Mouse (Mus musculus) mature B cell (primary cell): ENCODE measurements around the gene Pi4k2b.
"Not testable (repeated sequence)": the region's sequence is repeated elsewhere in the genome, so short reads cannot be mapped to it uniquely, and the experiment has no call there.

Experiments
- in situ Hi-C: fragments of 300-500 bp; cut with MboI; formaldehyde crosslinking; loops from 2 replicates; pipeline ENCODE4 v1.14.3; 2019

Pi4k2b gene

DNA sequence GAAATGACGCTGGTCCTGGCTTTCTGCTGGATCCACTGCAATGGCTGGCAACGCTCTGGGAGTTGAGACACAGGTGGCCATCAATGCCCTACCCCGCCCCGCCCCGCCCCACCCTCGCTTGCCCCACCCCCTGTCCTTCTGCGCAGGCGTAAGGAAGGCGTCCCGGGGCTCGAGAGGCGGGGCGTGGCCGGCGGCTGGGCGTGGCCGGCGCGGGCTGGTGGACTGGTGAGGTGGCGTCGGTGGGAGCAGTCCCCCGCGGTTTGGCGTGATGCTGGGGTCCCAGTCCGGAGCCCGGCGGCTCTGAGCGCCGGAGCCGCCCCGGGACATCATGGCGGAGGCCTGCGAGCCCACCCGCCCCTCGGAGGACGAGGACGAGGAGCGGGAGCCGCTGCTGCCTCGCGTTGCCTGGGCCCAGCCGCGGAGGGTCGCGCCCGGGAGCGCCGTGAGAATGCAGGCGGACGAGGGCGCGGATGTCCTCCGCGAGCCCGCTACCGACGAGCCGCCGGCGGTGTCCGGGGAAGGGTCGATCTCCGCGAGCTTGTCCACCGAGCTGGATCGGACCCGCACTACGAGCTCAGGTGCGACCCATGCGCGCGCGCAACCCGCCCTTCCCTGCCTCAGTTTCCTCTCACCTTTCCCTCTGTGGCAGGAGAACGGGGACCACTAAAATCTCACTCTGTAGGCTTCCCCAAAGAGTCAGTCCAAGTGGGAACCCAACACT lies at the start of gene Pi4k2b:
Gene Pi4k2b (plus strand): TSS at position 184 of the 721 bp plus-strand sequence.
- in situ Hi-C loops = no loop called here

DNA sequence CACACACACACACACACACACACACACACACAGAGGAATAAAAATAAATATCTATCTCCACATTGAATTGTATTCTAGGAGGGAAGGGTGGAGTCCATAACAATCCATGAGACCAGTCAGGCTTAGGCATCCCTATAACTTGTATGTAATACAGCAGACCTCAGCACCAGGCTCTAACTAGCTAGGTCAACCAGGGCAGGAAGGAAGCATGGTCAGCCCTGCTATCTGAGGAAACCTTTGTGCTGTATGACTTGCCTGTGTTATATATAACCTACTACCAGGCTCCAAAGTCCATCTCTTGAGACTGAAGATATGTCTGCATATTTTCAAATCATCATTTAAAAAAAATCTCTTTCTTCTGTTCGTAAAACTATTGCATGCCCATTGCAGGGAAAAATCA lies 44.1 kb upstream of the Pi4k2b start:
- in situ Hi-C loops = no loop called here

DNA sequence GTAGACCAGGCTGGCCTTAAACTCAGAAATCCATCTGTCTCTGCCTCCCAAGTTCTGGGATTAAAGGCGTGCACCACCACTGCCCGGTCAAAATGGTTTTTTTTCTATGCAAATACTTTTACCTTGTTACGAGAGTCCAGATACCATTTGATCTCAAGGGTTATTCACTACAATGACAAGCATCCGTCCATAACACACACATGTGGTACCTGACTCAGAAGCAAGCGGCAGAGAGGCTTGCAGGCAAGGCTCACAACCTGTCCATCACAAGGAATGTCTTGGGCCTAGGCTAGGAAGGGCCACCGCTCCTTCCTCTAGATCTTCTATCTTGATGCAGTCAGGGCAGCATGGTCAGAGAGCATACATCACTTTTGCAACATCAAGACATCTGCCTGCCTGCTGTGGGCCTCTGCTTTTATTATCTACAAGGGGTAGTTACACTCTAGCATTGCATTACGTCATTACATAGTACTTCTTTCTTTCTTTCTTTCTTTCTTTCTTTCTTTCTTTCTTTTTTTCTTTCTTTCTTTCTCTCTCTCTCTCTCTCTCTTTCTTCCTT lies 43.4 kb upstream of the Pi4k2b start:
- in situ Hi-C loops = not testable (repeated sequence)

DNA sequence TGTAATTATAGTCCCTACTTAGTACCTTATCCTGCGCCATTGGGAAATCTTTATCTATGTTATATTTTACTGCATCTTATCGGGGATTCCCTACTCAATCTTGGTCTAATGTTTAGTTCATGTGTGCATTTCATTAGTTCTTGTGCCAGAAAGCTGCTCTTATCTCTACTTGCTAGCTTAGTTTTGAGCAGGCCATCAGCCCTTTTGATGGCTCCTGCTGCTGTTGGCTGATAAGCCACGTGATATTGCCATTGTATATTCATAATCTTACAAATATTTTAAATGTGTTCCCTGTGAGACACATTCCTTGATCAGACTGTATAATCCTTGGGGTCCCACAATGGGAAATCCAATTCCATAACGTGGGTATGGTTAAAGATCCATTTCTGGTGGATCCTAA lies 36.8 kb upstream of the Pi4k2b start:
- in situ Hi-C loops = no loop called here

GRCm38 (mm10) chr5:52712704-52713103 lies 28.7 kb upstream of the Pi4k2b start:
- in situ Hi-C loops = no loop called here

DNA sequence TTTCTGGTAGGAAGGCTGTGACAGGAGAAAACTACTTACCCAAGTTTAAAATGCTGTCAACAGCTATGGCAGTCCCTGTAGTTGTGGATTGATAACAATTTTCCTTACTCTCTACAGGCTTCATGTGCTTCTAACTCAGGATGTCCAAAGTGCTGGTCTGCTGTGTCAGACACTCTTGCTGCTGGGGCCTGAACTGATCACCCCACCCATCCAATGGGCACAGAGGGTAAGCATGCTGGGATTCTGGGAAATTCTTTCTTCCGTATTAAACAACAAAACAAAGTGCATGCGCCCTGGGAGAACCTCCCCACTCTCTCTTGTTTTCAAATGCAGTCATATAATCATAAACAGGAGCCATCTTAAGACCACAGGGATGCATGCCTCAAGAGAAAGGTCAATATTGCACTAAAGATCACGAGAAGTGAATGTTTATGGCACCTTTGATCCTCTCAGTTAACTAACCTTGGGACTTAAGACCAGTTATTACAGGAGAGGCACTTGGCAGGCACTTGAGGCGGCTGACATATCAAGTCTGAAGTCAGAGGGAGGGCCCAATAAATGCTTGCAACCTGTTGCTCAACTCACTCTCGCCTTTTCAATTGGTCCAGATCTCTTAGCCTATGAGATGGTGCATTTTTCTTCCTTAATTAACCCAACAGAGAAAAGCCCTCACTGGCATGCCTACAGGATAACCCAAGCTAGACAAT lies 24.5 kb upstream of the Pi4k2b start:
- in situ Hi-C loops = no loop called here

DNA sequence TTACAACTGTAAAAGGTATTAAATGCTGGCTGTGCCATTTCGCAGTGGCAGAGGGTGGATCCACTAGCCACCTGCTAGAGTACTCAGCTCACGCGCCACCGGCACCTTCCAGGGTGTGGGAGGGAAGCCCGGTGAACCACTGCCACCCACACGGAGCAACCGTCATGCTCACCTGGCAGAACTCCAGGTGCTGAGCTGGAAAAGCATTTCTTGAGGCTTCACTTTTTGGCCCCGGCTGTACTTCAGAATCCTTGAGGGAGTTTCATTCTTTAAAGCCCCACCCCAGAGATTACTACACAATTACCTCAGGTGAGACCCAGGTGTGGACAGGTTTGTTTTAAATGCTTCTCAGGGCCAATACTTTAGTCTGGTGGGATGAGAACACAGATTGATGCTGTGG lies 20.4 kb upstream of the Pi4k2b start:
- in situ Hi-C loops = no loop called here

GRCm38 (mm10) chr5:52727747-52728146 lies 13.6 kb upstream of the Pi4k2b start:
- in situ Hi-C loops = no loop called here

- in situ Hi-C loops = no loop called here
Measured at GRCm38 (mm10) chr5:52732811-52733210, 8.6 kb upstream of the Pi4k2b start.

DNA sequence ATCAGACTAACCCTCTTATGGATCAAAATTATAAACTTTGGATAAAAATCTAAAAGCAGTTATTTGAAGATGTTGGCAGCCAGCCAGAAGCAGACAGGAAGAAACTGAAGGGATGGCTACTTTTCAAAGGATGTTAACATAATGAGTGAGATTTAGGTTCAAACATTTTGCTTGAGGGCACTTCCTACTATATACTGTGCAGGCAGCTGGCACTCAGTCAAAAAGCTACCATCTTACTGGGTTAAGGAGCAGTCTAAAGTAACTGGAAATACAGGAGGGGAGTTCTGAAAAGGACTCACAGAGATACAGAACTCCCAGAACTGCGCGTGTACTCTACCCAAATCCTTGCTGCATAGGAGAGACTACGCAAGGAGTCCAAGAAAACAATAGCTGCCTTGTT lies 5.3 kb upstream of the Pi4k2b start:
- in situ Hi-C loops = no loop called here

- in situ Hi-C loops = no loop called here
Measured at GRCm38 (mm10) chr5:52742112-52742813, 889 bp downstream of the Pi4k2b start.

GRCm38 (mm10) chr5:52743231-52743630 lies 1.9 kb downstream of the Pi4k2b start:
- in situ Hi-C loops = no loop called here

- in situ Hi-C loops = no loop called here
Measured at GRCm38 (mm10) chr5:52746920-52747319, 5.5 kb downstream of the Pi4k2b start.

DNA sequence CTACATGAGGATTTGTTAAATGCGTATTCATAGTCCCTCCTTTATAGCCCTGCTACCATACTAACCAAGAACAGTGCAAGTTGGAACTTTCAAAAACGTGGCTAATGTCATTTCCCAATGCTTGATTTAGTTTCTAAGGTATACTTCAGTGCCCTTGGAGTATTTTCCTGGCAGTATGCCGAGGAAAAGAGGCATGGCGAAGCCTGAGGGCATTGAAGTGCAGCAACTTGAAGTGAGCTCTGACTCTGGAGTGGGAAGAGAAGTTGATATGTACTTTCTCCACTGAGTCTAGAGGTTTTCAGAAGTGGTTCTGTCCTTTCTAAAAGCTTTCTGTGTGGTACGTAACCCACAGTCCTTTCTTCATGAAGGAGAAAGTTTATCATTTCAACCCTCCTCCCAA lies 7.4 kb downstream of the Pi4k2b start:
- in situ Hi-C loops = no loop called here

DNA sequence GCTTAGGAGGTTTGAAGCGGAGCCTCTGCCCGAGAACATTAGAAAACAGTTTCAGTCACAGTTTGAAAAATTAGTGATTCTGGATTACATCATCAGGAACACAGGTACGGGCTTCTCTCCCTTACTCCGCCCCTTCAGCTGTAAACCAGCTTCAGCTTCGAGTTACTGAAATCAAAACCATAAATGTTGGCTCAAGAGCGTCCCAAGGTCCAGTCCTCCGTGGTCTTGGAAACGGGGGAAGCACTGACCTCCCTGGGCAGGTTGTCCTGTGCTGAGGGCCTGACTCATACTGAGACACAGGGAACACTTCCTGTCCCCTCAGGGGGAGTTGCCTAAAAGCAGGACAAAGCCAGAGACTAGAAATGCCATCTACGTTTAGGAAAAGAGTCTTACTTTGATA lies 11.8 kb downstream of the Pi4k2b start:
- in situ Hi-C loops = no loop called here

DNA sequence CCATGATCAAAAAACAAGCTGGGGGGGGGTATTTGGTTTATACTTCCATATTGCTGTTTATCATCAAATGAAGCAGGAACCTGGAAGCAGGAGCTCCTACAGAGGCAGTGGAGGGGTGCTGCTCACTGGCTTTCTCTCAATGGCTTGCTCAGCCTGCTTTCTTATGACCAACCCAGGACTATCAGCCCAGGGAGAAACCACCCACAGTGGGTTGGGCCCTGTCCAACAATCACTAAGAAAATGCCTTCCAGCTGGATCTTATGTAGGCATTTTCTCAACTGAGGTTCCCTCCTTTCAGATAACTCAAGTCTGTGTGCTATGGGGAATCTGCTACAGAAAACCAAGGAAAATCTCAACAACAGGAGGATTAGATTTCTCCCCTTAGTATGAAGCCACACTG lies 12.8 kb downstream of the Pi4k2b start:
- in situ Hi-C loops = no loop called here

DNA sequence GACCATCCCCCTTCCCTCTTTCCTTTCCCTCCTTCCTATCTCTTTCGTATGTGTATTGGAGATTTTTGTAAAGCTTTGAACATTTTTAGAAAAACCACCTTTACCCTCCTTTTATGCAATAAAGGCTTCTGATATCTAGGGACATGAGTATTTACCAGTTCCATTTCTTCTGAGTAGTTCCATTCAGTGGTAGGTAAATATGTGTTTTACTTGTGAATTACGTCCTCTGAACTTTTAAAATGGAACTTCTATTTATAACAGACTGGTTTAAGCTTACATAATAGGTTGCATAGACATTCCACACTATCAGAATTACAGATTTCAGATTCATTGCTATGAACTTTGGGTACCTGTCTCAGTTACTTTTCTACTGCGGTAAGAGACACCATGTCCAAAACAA lies 14.0 kb downstream of the Pi4k2b start:
- in situ Hi-C loops = no loop called here

DNA sequence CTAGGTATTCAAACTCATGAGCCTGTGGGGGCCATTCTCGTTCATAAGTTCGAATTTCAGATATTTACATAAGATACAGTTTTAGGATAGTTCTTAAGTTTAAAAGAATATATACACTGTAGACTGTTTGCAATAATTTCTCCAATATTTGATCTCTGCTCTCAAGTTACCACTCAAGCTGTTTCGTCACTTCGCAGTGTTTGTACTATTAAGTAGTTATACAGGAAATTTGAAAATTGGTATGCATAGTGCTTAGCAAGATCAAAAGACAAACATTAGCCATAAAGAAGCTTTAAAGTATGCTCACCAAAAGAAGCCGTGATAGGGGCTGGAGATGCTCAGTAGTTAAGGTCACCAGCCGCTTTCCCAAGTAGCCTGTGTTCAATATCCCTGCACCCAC lies 14.6 kb downstream of the Pi4k2b start:
- in situ Hi-C loops = no loop called here

DNA sequence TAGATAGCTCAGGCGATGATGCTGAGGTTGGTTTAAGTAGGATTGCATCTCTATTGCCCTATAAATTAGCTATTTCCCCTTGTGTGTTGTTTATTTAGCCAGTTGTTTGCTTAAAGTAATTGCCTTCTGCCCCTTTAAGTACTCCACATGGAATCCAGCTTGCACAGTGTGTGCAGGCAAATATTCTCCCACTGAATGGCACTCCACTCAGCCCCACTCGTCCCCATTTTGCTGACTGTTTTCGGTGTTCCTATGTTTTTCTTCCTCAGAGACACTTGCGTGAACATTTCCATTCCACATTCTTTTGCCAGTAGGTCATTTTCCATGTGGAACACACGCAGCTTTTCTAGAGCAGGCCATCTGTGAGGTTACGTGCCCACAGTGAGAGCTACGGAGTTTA lies 21.2 kb downstream of the Pi4k2b start:
- in situ Hi-C loops = no loop called here

- in situ Hi-C loops = no loop called here
Measured at GRCm38 (mm10) chr5:52774267-52774666, 32.9 kb downstream of the Pi4k2b start.

DNA sequence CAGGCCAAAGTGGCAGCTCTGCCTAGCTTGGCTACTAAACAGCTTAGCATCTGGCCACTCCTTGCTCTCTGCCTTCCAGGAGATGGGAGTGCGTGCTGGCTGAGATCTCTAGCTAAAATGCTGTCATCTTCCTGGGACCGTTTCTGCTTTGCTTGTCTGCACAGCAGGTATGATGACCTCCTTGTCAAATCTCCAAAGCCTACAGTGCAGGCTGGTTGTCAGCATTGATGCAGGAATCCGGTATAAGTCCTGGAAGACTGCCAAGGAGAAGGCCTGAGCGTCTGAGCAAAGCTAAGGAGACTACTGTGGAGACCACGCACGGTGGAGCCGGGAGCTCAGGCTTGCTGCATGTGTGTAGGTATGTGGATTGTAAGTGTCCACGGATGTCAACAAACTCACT lies 33.9 kb downstream of the Pi4k2b start, which contains the start of gene Zcchc4:
Gene Zcchc4 (plus strand): TSS at position 173 of the 400 bp plus-strand sequence.
- in situ Hi-C loops = no loop called here
